8 mouse cellular contexts compared by ENCODE assay signal in genomic region chr19:5567534-5568469, GRCm38 (mm10). TPM values are rescaled to one million over a fixed set of nuclear protein-coding genes. Genes with fewer than 3 reads are reported as not detected.
DNase-seq lines count a peak whose midpoint lies in the region; ATAC-seq and TF ChIP-seq lines count a peak whose summit lies in the region.

Ap5b1 (plus strand) TSS chr19:5568025.

- peaks cover 0 to 13% of the 10 kb centered on the region in 2 experiments; a peak in 2 of 4 replicates for H3K4me1 ChIP-seq in ES-E14 (ENCODE audit: control insufficient read depth in 2 of 2, insufficient read depth in 2 of 2, low read length in 2 of 2, poor library complexity in 1 of 2)
- H3K4me1 ChIP-seq in forebrain, embryonic 16.5 days (replicated peaks; ENCODE audit: control insufficient read depth, insufficient read depth, low read length): peaks cover 16% of the 10 kb centered on the region
- peaks cover 4% of the 10 kb centered on the region for H3K4me1 ChIP-seq in lung, embryonic 14.5 days (ENCODE audit: insufficient read depth)
- peaks cover 18% of the 10 kb centered on the region for H3K4me1 ChIP-seq in olfactory bulb, adult 2 months (ENCODE audit: control insufficient read depth, insufficient read depth, low read length)
- peaks cover 52% of the 10 kb centered on the region for H3K4me1 ChIP-seq in thymus, adult 2 months (replicated peaks; ENCODE audit: control insufficient read depth, insufficient read depth, low read length)

- in situ Hi-C loops in ES-E14 (cut with MboI; ENCODE audit: low sequenced_read_pairs in 2 of 2, unreplicated experiment in 2 of 2): no loop called here

- WGBS in forebrain, embryonic 16.5 days: under 1% methylated on average over 86 of the region's 102 CpGs
- WGBS in lung, embryonic 14.5 days: under 1% methylated on average over 100 of the region's 102 CpGs
- WGBS in olfactory bulb, adult 2 months: under 1% methylated on average over 102 of the region's 102 CpGs
- under 1% methylated on average over 101 of the region's 102 CpGs for WGBS in thymus, adult 2 months

- TF ChIP-seq POLR2A in olfactory bulb, adult 2 months (IDR thresholded peaks at IDR 0.05; ENCODE audit: insufficient read depth, low read depth, low read length): peak; percentile 20; the same call in 1 of the 2 replicates
- peak; percentile 40 for TF ChIP-seq POLR2A in thymus, adult 2 months (IDR thresholded peaks at IDR 0.05; ENCODE audit: control insufficient read depth, extremely low read depth, insufficient read depth, low read length, poor library complexity)

- peak; percentile 91 for ATAC-seq in forebrain, embryonic 16.5 days
- ATAC-seq in lung, embryonic 14.5 days (ENCODE audit: insufficient read depth): peak; percentile 89

- peak within 1 kb of the TSS; percentile 85 for H3K9ac ChIP-seq in ES-E14 (ENCODE audit: insufficient read depth, low read depth, low read length, poor library complexity, severe bottlenecking)
- peak within 1 kb of the TSS; percentile 78 for H3K9ac ChIP-seq in forebrain, embryonic 16.5 days (replicated peaks; ENCODE audit: low read depth, low read length)
- H3K9ac ChIP-seq in lung, embryonic 14.5 days: peak within 1 kb of the TSS; percentile 68

- peak within 1 kb of the TSS; percentile 96 for H3K4me2 ChIP-seq in forebrain, embryonic 16.5 days (ENCODE audit: low read length)
- H3K4me2 ChIP-seq in lung, embryonic 14.5 days: peak within 1 kb of the TSS; percentile 95

- peaks cover 16% of the 10 kb centered on the region for H3K27me3 ChIP-seq in forebrain, embryonic 16.5 days (replicated peaks; ENCODE audit: control insufficient read depth, insufficient read depth, low read length)
- H3K27me3 ChIP-seq in lung, embryonic 14.5 days (ENCODE audit: insufficient read depth, low read length): peaks cover 10% of the 10 kb centered on the region; the same call in 1 of the 2 replicates
- H3K27me3 ChIP-seq in thymus, adult 2 months (ENCODE audit: control insufficient read depth, insufficient read depth, low read length): no peaks in the 10 kb centered on the region

- peak within 1 kb of the TSS; percentile 86 for H3K27ac ChIP-seq in ES-E14 (ENCODE audit: insufficient read depth, low read depth, low read length, poor library complexity, severe bottlenecking)
- peak within 1 kb of the TSS; percentile 82 for H3K27ac ChIP-seq in forebrain, embryonic 16.5 days (ENCODE audit: low read length)
- peak within 1 kb of the TSS; percentile 98 for H3K27ac ChIP-seq in layer of hippocampus, adult 2 months
- peak within 1 kb of the TSS; percentile 89 for H3K27ac ChIP-seq in lung, embryonic 14.5 days (ENCODE audit: low read depth)
- peak within 1 kb of the TSS; percentile 65; the same call in 1 of the 2 replicates for H3K27ac ChIP-seq in olfactory bulb, adult 2 months (ENCODE audit: insufficient read depth, low read depth, low read length)
- peak within 1 kb of the TSS; percentile 89 for H3K27ac ChIP-seq in thymus, adult 2 months (ENCODE audit: control insufficient read depth, insufficient read depth, low read length)

- peak within 1 kb of the TSS; percentile 77 to 83 for H3K4me3 ChIP-seq in ES-E14 (ENCODE audit: insufficient read depth in 1 of 2, low read depth in 1 of 2, low read length in 2 of 2, poor library complexity in 1 of 2, severe bottlenecking in 1 of 2)
- peak within 1 kb of the TSS; percentile 86 for H3K4me3 ChIP-seq in forebrain, embryonic 16.5 days (replicated peaks; ENCODE audit: low read length)
- H3K4me3 ChIP-seq in layer of hippocampus, adult 2 months: peak within 1 kb of the TSS; percentile 83
- peak within 1 kb of the TSS; percentile 71 for H3K4me3 ChIP-seq in lung, embryonic 14.5 days (ENCODE audit: low read depth, low read length)
- peak within 1 kb of the TSS; percentile 71 for H3K4me3 ChIP-seq in olfactory bulb, adult 2 months (ENCODE audit: insufficient read depth, low read depth, low read length)
- peak within 1 kb of the TSS; percentile 88 for H3K4me3 ChIP-seq in thymus, adult 2 months (ENCODE audit: control insufficient read depth, insufficient read depth, low read length)

- peak; percentile 97 for TF ChIP-seq CTCF in layer of hippocampus, adult 2 months (conservative IDR thresholded peaks at IDR 0.05)
- TF ChIP-seq CTCF in lung, embryonic 14.5 days (IDR thresholded peaks at IDR 0.05; ENCODE audit: low read depth): peak; percentile 95
- peak; percentile 92 for TF ChIP-seq CTCF in olfactory bulb, adult 2 months (IDR thresholded peaks at IDR 0.05; ENCODE audit: insufficient read depth, low read depth, low read length)
- peak; percentile 100 for TF ChIP-seq CTCF in thymus, adult 2 months (IDR thresholded peaks at IDR 0.05; ENCODE audit: borderline replicate concordance, control insufficient read depth, extremely low read depth, insufficient read depth, low read length, poor library complexity)

- peaks cover 3% of the 10 kb centered on the region; the same call in 1 of the 2 replicates for H3K36me3 ChIP-seq in ES-E14 (ENCODE audit: control insufficient read depth, insufficient read depth, low read length, poor library complexity, severe bottlenecking)
- H3K36me3 ChIP-seq in forebrain, embryonic 16.5 days (ENCODE audit: control insufficient read depth, insufficient read depth): no peaks in the 10 kb centered on the region
- peaks cover 14% of the 10 kb centered on the region; the same call in 1 of the 2 replicates for H3K36me3 ChIP-seq in lung, embryonic 14.5 days (ENCODE audit: insufficient read depth)
- H3K36me3 ChIP-seq in thymus, adult 2 months (ENCODE audit: control insufficient read depth, insufficient read depth, low read length): no peaks in the 10 kb centered on the region; the same call in 1 of the 2 replicates

- intact Hi-C loops in heart, postnatal 36 days (cut with DNase I): loop anchor here (1.0 to 5.0 kb wide), 2 partner anchors 39 to 136 kb away; no protein-coding TSS in a partner anchor

- no peaks in the 10 kb centered on the region for H3K9me3 ChIP-seq in ES-E14 (ENCODE audit: control insufficient read depth, insufficient read depth, low read depth, low read length)
- no peaks in the 10 kb centered on the region for H3K9me3 ChIP-seq in forebrain, embryonic 16.5 days (ENCODE audit: control insufficient read depth, low read length)
- H3K9me3 ChIP-seq in lung, embryonic 14.5 days (ENCODE audit: low read depth, low read length): no peaks in the 10 kb centered on the region

- DNase-seq in ES-E14 (ENCODE audit: low read depth, low spot score): peak; percentile 79
- DNase-seq in cerebellum, adult 11-12 months: peak; percentile 93
- peak; percentile 90 to 96 for DNase-seq in heart, postnatal 36 days
- peak; percentile 84 to 87 for DNase-seq in layer of hippocampus, adult 2 months (ENCODE audit: low spot score in 2 of 2)
- DNase-seq in lung, embryonic 14.5 days: peak; percentile 91
- DNase-seq in thymus, adult 2 months: peak; percentile 91

TF ChIP-seq in ES-E14, 5 proteins besides CTCF, POLR2A, EP300 and RAD21:
- TF ChIP-seq MAFK (IDR thresholded peaks at IDR 0.05; ENCODE audit: insufficient read depth, low read depth, low read length): no peak
- no peak for TF ChIP-seq ZC3H11A (IDR thresholded peaks at IDR 0.05; ENCODE audit: borderline replicate concordance, low read depth, low read length)
- TF ChIP-seq ZNF384 (IDR thresholded peaks at IDR 0.05; ENCODE audit: low read depth, low read length): no peak
- TF ChIP-seq HCFC1 (IDR thresholded peaks at IDR 0.05; ENCODE audit: borderline replicate concordance, insufficient read depth, low read length): peak; percentile 26; the same call in 1 of the 2 replicates
- TF ChIP-seq CHD2 (IDR thresholded peaks at IDR 0.05; ENCODE audit: low read depth, low read length): no peak

RNA-seq across cellular contexts. Expression of gene Ap5b1, which starts in this region (rescaled TPM):
- total RNA-seq in ES-E14 (2012; rRNA removed): 6.4 and 9.5 TPM in 2 replicates
- polyA plus RNA-seq in forebrain, embryonic 16.5 days (2015; fragmentation: Nextera tagmentation; extraction: Ambion mirVana): 1.9 and 2.0 TPM in 2 replicates
- 1 to 10 TPM; 3.1 to 3.4 TPM for total RNA-seq in heart, postnatal 36 days (2021)
- total RNA-seq in layer of hippocampus, adult 2 months (2021): 1 to 10 TPM; 6.8 to 7.4 TPM
- 3.7 and 4.2 TPM in 2 replicates for polyA plus RNA-seq in lung, embryonic 14.5 days (2014; fragmentation: Nextera tagmentation; extraction: Ambion mirVana)
- polyA plus RNA-seq in olfactory bulb, adult 2 months (2012; ENCODE audit: insufficient read depth, insufficient read length, low replicate concordance, missing spikeins): not detected in 2 replicates
- 35.0 and 38.9 TPM in 2 replicates for polyA plus RNA-seq in thymus, adult 2 months (2012; rRNA removed)

Comparison
In these comparisons a context has a peak if more than half of its experiments do, and no peak if none do; other contexts are left out.
1. Peak in every context shown above with its lines: DNase-seq, ATAC-seq, H3K4me3 ChIP-seq and H3K27ac ChIP-seq.